ENCODE assay signal across 9 mouse cellular contexts in the genomic region with DNA sequence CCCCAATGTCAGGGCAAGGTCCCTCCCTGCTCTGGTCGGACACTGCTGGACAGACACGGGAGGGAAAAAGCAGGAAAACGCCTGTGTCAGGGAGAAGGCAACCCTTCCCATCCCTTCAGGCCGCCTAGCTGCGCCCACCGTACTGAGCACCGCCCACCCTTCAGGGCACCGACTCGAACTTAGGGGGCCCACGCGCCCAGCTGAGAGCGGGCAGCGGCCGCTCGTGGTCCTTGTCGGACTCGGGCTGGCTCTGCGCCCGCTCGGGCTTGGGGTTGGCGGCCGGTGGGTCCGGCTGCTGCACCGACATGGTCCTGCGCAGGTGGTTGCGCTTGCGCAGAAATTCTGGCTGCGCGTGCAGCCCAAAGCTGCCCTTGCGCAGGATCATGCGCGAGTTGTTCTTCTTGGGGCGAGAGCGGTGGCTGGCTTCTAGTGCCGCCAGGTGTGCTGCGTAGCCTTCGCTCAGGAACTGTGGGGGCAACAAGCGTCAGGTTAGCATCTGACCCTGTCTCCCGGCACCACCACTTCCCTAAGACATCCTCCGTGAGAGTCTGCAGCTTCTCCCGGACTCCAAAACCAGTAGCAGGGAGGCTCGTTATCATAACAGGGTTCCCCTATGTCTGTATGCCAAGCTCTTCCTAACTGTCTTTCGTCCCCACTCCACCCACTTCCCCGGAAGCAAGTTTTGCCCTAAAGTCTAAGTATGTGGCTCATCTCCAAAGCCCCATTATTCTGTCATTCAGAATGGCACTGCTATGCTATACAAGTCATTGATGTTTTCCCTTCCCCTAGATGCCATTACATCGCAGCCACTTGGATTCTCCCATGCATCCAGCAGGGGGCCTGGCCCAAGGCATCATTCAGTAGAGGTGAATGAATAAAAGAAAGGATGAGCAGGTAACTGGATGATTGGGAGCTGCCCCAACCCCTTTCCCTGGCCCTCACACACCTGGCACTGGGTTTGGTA. TPM values are rescaled to one million over a fixed set of nuclear protein-coding genes. Genes with fewer than 3 reads are reported as not detected.
DNase-seq lines count a peak whose midpoint lies in the region; ATAC-seq and TF ChIP-seq lines count a peak whose summit lies in the region.
"Had no signal": no experiment of that assay in that cellular context is flagged by ENCODE, and none has a peak within 500 bp of the region (broad histone marks: within the 10 kb centered on the region; RNA-seq: fewer than 3 reads in every experiment).

No protein-coding gene starts in this region.

- peaks cover 59% of the 10 kb centered on the region for H3K27me3 ChIP-seq in heart, embryonic 10.5 days (ENCODE audit: insufficient read depth, poor library complexity, severe bottlenecking)
- no peaks in the 10 kb centered on the region for H3K27me3 ChIP-seq in G1E (ENCODE audit: insufficient read depth, low read length)
- H3K27me3 ChIP-seq in embryonic facial prominence, embryonic 14.5 days (replicated peaks; ENCODE audit: control insufficient read depth, insufficient read depth, low read length): 0 out of 2 replicates have a peak, but pooled peaks cover 2% of the 10 kb centered on the region
- H3K27me3 ChIP-seq in intestine, embryonic 16.5 days (replicated peaks; ENCODE audit: control insufficient read depth, insufficient read depth, low read length): peaks cover 14% of the 10 kb centered on the region
- peaks cover 17% of the 10 kb centered on the region for H3K27me3 ChIP-seq in midbrain, embryonic 11.5 days (ENCODE audit: control insufficient read depth, insufficient read depth, low read length)
- H3K27me3 ChIP-seq in testis, adult 2 months (ENCODE audit: control insufficient read depth, insufficient read depth, low read length): no peaks in the 10 kb centered on the region

- H3K9me3 ChIP-seq in heart, embryonic 10.5 days: no peaks in the 10 kb centered on the region
- peaks cover 67% of the 10 kb centered on the region for H3K9me3 ChIP-seq in G1E (replicated peaks)
- H3K9me3 ChIP-seq in embryonic facial prominence, embryonic 14.5 days (ENCODE audit: control insufficient read depth, low read length): no peaks in the 10 kb centered on the region
- no peaks in the 10 kb centered on the region for H3K9me3 ChIP-seq in intestine, embryonic 16.5 days (ENCODE audit: control insufficient read depth, low read length)
- no peaks in the 10 kb centered on the region for H3K9me3 ChIP-seq in midbrain, embryonic 11.5 days (ENCODE audit: control insufficient read depth, low read length)

- H3K9ac ChIP-seq in embryonic facial prominence, embryonic 14.5 days (ENCODE audit: low read depth, low read length): peak overlapping the region; percentile 62
- H3K9ac ChIP-seq in intestine, embryonic 16.5 days (ENCODE audit: low read depth, low read length): peak overlapping the region; percentile 65
- peak overlapping the region; percentile 60 for H3K9ac ChIP-seq in midbrain, embryonic 11.5 days (ENCODE audit: low read length)

- no peak for TF ChIP-seq CTCF in G1E (IDR thresholded peaks at IDR 0.05; ENCODE audit: low read depth, low read length)
- no peak for TF ChIP-seq CTCF in testis, adult 2 months (IDR thresholded peaks at IDR 0.05; ENCODE audit: control insufficient read depth, insufficient read depth, insufficient replicate concordance, low read depth, low read length)

- peak overlapping the region; percentile 69 for H3K4me3 ChIP-seq in heart, embryonic 10.5 days
- peak overlapping the region; percentile 21; the same call in 1 of the 2 replicates for H3K4me3 ChIP-seq in G1E (ENCODE audit: low read depth, low read length)
- peak overlapping the region; percentile 55 for H3K4me3 ChIP-seq in embryonic facial prominence, embryonic 14.5 days (ENCODE audit: low read depth, low read length)
- H3K4me3 ChIP-seq in intestine, embryonic 16.5 days (ENCODE audit: low read length): peak overlapping the region; percentile 55
- H3K4me3 ChIP-seq in midbrain, embryonic 11.5 days (ENCODE audit: low read depth, low read length): peak overlapping the region; percentile 38
- peak overlapping the region; percentile 68 for H3K4me3 ChIP-seq in testis, adult 2 months (ENCODE audit: control insufficient read depth, low read depth, low read length)

- ATAC-seq in G1E (ENCODE audit: extremely low read depth, insufficient number of reproducible peaks, low FRiP score, poor library complexity, severe bottlenecking): no peak
- ATAC-seq in embryonic facial prominence, embryonic 14.5 days (ENCODE audit: low read depth): peak; percentile 47
- peak; percentile 62 for ATAC-seq in intestine, embryonic 16.5 days
- ATAC-seq in midbrain, embryonic 11.5 days (ENCODE audit: low FRiP score): peak; percentile 61; the same call in 1 of the 2 replicates

- DNase-seq in heart, embryonic 10.5 days (ENCODE audit: low spot score): no peak
- DNase-seq in heart, adult 18-20 months: no peak
- DNase-seq in G1E (ENCODE audit: low spot score): no peak
- peak; percentile 54 for DNase-seq in embryonic facial prominence, embryonic 14.5 days (ENCODE audit: low spot score)
- peak; percentile 93 for DNase-seq in midbrain, embryonic 11.5 days (ENCODE audit: low spot score, missing footprints)
- no peak for DNase-seq in spleen, postnatal 36 days (ENCODE audit: low spot score in 2 of 2)

- no peak for TF ChIP-seq POLR2A in testis, adult 2 months (IDR thresholded peaks at IDR 0.05; ENCODE audit: control insufficient read depth, low read depth, low read length)

- peak overlapping the region; percentile 92 for H3K4me2 ChIP-seq in embryonic facial prominence, embryonic 14.5 days (ENCODE audit: low read depth, low read length)
- peak overlapping the region; percentile 92 for H3K4me2 ChIP-seq in intestine, embryonic 16.5 days (ENCODE audit: low read depth, low read length)
- H3K4me2 ChIP-seq in midbrain, embryonic 11.5 days: peak overlapping the region; percentile 69

- peaks cover 14% of the 10 kb centered on the region for H3K36me3 ChIP-seq in heart, embryonic 10.5 days
- H3K36me3 ChIP-seq in G1E (replicated peaks): no peaks in the 10 kb centered on the region
- peaks cover 9% of the 10 kb centered on the region; the same call in 1 of the 2 replicates for H3K36me3 ChIP-seq in embryonic facial prominence, embryonic 14.5 days (ENCODE audit: control insufficient read depth, insufficient read depth, low read length)
- no peaks in the 10 kb centered on the region for H3K36me3 ChIP-seq in intestine, embryonic 16.5 days (ENCODE audit: control insufficient read depth, insufficient read depth, low read length)
- peaks cover 6% of the 10 kb centered on the region; the same call in 1 of the 2 replicates for H3K36me3 ChIP-seq in midbrain, embryonic 11.5 days (ENCODE audit: control insufficient read depth, insufficient read depth, low read length)
- H3K36me3 ChIP-seq in testis, adult 2 months (ENCODE audit: control insufficient read depth, insufficient read depth, low read length): no peaks in the 10 kb centered on the region

- H3K4me1 ChIP-seq in heart, embryonic 10.5 days: peaks cover 31% of the 10 kb centered on the region
- no peaks in the 10 kb centered on the region for H3K4me1 ChIP-seq in G1E (ENCODE audit: insufficient read depth, low read depth, low read length)
- peaks cover 16% of the 10 kb centered on the region; the same call in 1 of the 2 replicates for H3K4me1 ChIP-seq in embryonic facial prominence, embryonic 14.5 days (ENCODE audit: control insufficient read depth, insufficient read depth, low read length)
- peaks cover 14% of the 10 kb centered on the region for H3K4me1 ChIP-seq in intestine, embryonic 16.5 days (ENCODE audit: control insufficient read depth, insufficient read depth, low read length)
- peaks cover 7% of the 10 kb centered on the region; the same call in 1 of the 2 replicates for H3K4me1 ChIP-seq in midbrain, embryonic 11.5 days (ENCODE audit: control insufficient read depth, insufficient read depth, low read length)
- peaks cover 9% of the 10 kb centered on the region for H3K4me1 ChIP-seq in testis, adult 2 months (ENCODE audit: control insufficient read depth, insufficient read depth, low read length)

- 3% methylated on average over 45 of the region's 45 CpGs for WGBS in heart, embryonic 10.5 days
- WGBS in embryonic facial prominence, embryonic 14.5 days: 1% methylated on average over 23 of the region's 45 CpGs
- 1% methylated on average over 45 of the region's 45 CpGs for WGBS in intestine, embryonic 16.5 days
- WGBS in midbrain, embryonic 11.5 days: 3% methylated on average over 44 of the region's 45 CpGs

- H3K27ac ChIP-seq in heart, embryonic 10.5 days: peak overlapping the region; percentile 49
- no peak overlapping the region for H3K27ac ChIP-seq in embryonic facial prominence, embryonic 14.5 days (replicated peaks; ENCODE audit: low read depth, low read length)
- no peak overlapping the region for H3K27ac ChIP-seq in intestine, embryonic 16.5 days (ENCODE audit: low read length)
- no peak overlapping the region for H3K27ac ChIP-seq in midbrain, embryonic 11.5 days (ENCODE audit: low read depth, low read length)
- no peak overlapping the region for H3K27ac ChIP-seq in testis, adult 2 months (ENCODE audit: control insufficient read depth, insufficient read depth, low read depth, low read length)

RNA-seq across cellular contexts. Expression of gene Pimreg, which starts 9.3 kb away (rescaled TPM):
- 121 and 150 TPM in 2 replicates for polyA plus RNA-seq in heart, embryonic 10.5 days (2016; fragmentation: Nextera tagmentation; extraction: Ambion mirVana)
- total RNA-seq in heart, adult 18-20 months (2021): under 1 TPM; 0.33 to 0.74 TPM
- total RNA-seq in G1E (2014; fragmentation: Nextera tagmentation) (not detected in 2 replicates), G1E (2017) (0.12 TPM in 1 of 2 replicates, not detected in the other)
- not detected in 2 replicates for polyA plus RNA-seq in G1E (2012)
- 77.9 and 92.6 TPM in 2 replicates for polyA plus RNA-seq in embryonic facial prominence, embryonic 14.5 days (2014; fragmentation: Nextera tagmentation; extraction: Ambion mirVana)
- 61.4 and 76.9 TPM in 2 replicates for polyA plus RNA-seq in intestine, embryonic 16.5 days (2015; fragmentation: Nextera tagmentation; extraction: Ambion mirVana)
- polyA plus RNA-seq in midbrain, embryonic 11.5 days (2014; fragmentation: Nextera tagmentation; extraction: Ambion mirVana): 201 and 214 TPM in 2 replicates
- polyA plus RNA-seq in testis, adult 2 months (2012; rRNA removed): 0.75 and 0.79 TPM in 2 replicates

RNA-seq across cellular contexts. Expression of gene Aipl1, which starts 13.9 kb away (rescaled TPM):
- polyA plus RNA-seq in heart, embryonic 10.5 days (2016; fragmentation: Nextera tagmentation; extraction: Ambion mirVana): 1.7 and 2.0 TPM in 2 replicates
- total RNA-seq in heart, adult 18-20 months (2021): not detected
- total RNA-seq in G1E (2014; fragmentation: Nextera tagmentation) (not detected in 2 replicates), G1E (2017) (0.05 TPM in 1 of 2 replicates, not detected in the other)
- polyA plus RNA-seq in G1E (2012): not detected in 2 replicates
- 0.11 and 0.42 TPM in 2 replicates for polyA plus RNA-seq in embryonic facial prominence, embryonic 14.5 days (2014; fragmentation: Nextera tagmentation; extraction: Ambion mirVana)
- polyA plus RNA-seq in intestine, embryonic 16.5 days (2015; fragmentation: Nextera tagmentation; extraction: Ambion mirVana): 0.29 TPM in 2 replicates
- polyA plus RNA-seq in midbrain, embryonic 11.5 days (2014; fragmentation: Nextera tagmentation; extraction: Ambion mirVana): 0.15 and 0.44 TPM in 2 replicates
- 0.29 and 0.62 TPM in 2 replicates for polyA plus RNA-seq in testis, adult 2 months (2012; rRNA removed)
- polyA plus RNA-seq: large intestine, adult 2 months had no signal

Comparison
In these comparisons a context has a peak if more than half of its experiments do, and no peak if none do; other contexts are left out.
1. DNase-seq: peak in embryonic facial prominence, embryonic 14.5 days (single experiment) and midbrain, embryonic 11.5 days (single experiment); none in heart, embryonic 10.5 days (single experiment), heart, adult 18-20 months (0 of 2), G1E (single experiment) and spleen, postnatal 36 days (0 of 2).
2. RNA of gene Pimreg, which starts 9.3 kb away (polyA plus RNA-seq): 201 to 214 TPM in midbrain, embryonic 11.5 days, 121 to 150 TPM in heart, embryonic 10.5 days, 77.9 to 92.6 TPM in embryonic facial prominence, embryonic 14.5 days and 61.4 to 76.9 TPM in intestine, embryonic 16.5 days; 0.75 to 0.79 TPM in testis, adult 2 months and not detected in G1E; every median in the first group is over 10 times any median in the second.
3. Peak in every context shown above with its lines, with median percentiles within 50 percentile points of each other: H3K4me3 ChIP-seq, H3K4me2 ChIP-seq and H3K9ac ChIP-seq.